Mouse (Mus musculus): ENCODE results near the gene Gpatch2. TPM values are rescaled to one million over a fixed set of nuclear protein-coding genes. Genes with fewer than 3 reads are reported as not detected.

Gene Gpatch2
- polyA plus RNA-seq, 1 experiment from 2014 or later: 25.7 TPM

- no peaks in the 10 kb centered on the region for H3K27me3 ChIP-seq (ENCODE audit: low read depth, poor library complexity, severe bottlenecking)
- no peak overlapping the region for H3K4me3 ChIP-seq
- no peaks in the 10 kb centered on the region for H3K9me3 ChIP-seq (replicated peaks)
- DNase-seq (ENCODE audit: low spot score): no peak
- H3K4me1 ChIP-seq: peaks cover 11% of the 10 kb centered on the region
- no peak overlapping the region for H3K27ac ChIP-seq (replicated peaks)
- 89% methylated on average over 5 of the region's 5 CpGs for WGBS
- H3K36me3 ChIP-seq: no peaks in the 10 kb centered on the region
Measured at GRCm38 (mm10) chr1:187362536-187362935, 147.2 kb downstream of the Gpatch2 start.

DNA sequence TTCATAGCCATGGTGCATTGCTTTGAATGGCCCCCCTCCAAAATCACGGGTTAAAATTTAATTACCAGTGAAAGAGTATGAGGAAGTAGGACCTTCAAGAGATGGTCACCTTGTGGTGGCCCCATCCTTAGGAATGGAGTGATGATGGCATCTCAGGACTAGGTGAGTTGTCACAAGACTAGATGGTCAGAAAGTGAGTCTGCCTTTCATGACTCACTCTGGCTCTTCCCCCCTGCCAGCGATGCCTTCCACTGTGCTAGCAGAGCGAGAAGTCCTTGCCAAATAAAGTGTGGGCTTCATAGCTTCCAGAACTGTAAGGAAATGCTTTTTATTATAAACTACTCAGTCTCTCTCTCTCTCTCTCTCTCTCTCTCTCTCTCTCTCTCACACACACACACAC lies 150.1 kb downstream of the Gpatch2 start:
- 90% methylated on average over 3 of the region's 3 CpGs for WGBS
- no peak overlapping the region for H3K4me3 ChIP-seq
- no peaks in the 10 kb centered on the region for H3K9me3 ChIP-seq (replicated peaks)

GRCm38 (mm10) chr1:187366806-187367205 lies 151.5 kb downstream of the Gpatch2 start:
- 0 out of 2 replicates have a peak, but pooled peaks cover 7% of the 10 kb centered on the region for H3K4me1 ChIP-seq
- no peak overlapping the region for H3K4me3 ChIP-seq
- DNase-seq (ENCODE audit: low spot score): no peak
- H3K36me3 ChIP-seq: no peaks in the 10 kb centered on the region
- H3K27me3 ChIP-seq (ENCODE audit: low read depth, poor library complexity, severe bottlenecking): no peaks in the 10 kb centered on the region
- WGBS: 65% methylated on average over 2 of the region's 2 CpGs
- no peak overlapping the region for H3K27ac ChIP-seq (replicated peaks)
- H3K9me3 ChIP-seq (replicated peaks): no peaks in the 10 kb centered on the region

More for the DNA sequence above, 150.1 kb downstream of the Gpatch2 start:
- Histone ChIP-seq H3K4me1 (peaks cover 11% of the 10 kb centered on the region), H3K36me3 (no peaks in the 10 kb centered on the region), H3K27me3 (ENCODE audit: low read depth, poor library complexity, severe bottlenecking) (no peaks in the 10 kb centered on the region), H3K27ac (replicated peaks) (no peak overlapping the region)
- no peak for DNase-seq (ENCODE audit: low spot score)

- DNase-seq (ENCODE audit: low spot score): no peak
- Histone ChIP-seq H3K27ac (replicated peaks) (no peak overlapping the region), H3K36me3 (no peaks in the 10 kb centered on the region), H3K4me1 (0 out of 2 replicates have a peak, but pooled peaks cover 2% of the 10 kb centered on the region), H3K4me3 (no peak overlapping the region), H3K9me3 (replicated peaks) (no peaks in the 10 kb centered on the region), H3K27me3 (ENCODE audit: low read depth, poor library complexity, severe bottlenecking) (no peaks in the 10 kb centered on the region)
- WGBS: 85% methylated on average over 2 of the region's 2 CpGs
Measured at GRCm38 (mm10) chr1:187369049-187369448, 153.7 kb downstream of the Gpatch2 start.

DNA sequence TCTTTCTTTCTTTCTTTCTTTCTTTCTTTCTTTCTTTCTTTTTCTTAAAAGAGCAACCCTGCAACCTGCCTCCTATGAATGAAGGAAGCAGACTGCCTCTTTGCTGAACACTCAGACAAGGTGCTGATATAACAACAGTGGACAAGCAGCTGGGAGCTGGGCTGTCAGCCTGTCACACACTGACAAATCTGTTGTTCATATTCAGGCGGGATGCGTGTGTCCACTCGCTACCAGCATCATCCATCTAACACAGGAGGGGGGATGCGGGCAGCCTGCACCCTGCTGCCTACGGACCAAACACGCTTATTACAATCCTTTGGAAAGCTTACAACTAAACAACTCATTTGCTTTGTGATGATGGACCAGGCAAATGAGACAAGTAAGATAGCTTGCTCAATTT lies 158.2 kb downstream of the Gpatch2 start:
- no peak overlapping the region for H3K27ac ChIP-seq (replicated peaks)
- no peaks in the 10 kb centered on the region for H3K27me3 ChIP-seq (ENCODE audit: low read depth, poor library complexity, severe bottlenecking)
- H3K36me3 ChIP-seq: no peaks in the 10 kb centered on the region
- H3K4me3 ChIP-seq: no peak overlapping the region
- H3K9me3 ChIP-seq (replicated peaks): no peaks in the 10 kb centered on the region
- H3K4me1 ChIP-seq: peaks cover 12% of the 10 kb centered on the region
- no peak for DNase-seq (ENCODE audit: low spot score)
- WGBS: 86% methylated on average over 6 of the region's 6 CpGs

- WGBS: 100% methylated on average over 4 of the region's 4 CpGs
- no peak overlapping the region for H3K4me3 ChIP-seq
Measured at GRCm38 (mm10) chr1:187374418-187374817, 159.1 kb downstream of the Gpatch2 start.

GRCm38 (mm10) chr1:187376946-187377671 lies 161.8 kb downstream of the Gpatch2 start:
- 86% methylated on average over 11 of the region's 11 CpGs for WGBS

More at GRCm38 (mm10) chr1:187374418-187374817, 159.1 kb downstream of the Gpatch2 start:
- no peak overlapping the region for H3K27ac ChIP-seq (replicated peaks)
- DNase-seq (ENCODE audit: low spot score): no peak
- H3K36me3 ChIP-seq: no peaks in the 10 kb centered on the region
- peaks cover 12% of the 10 kb centered on the region for H3K4me1 ChIP-seq
- H3K9me3 ChIP-seq (replicated peaks): no peaks in the 10 kb centered on the region
- no peaks in the 10 kb centered on the region for H3K27me3 ChIP-seq (ENCODE audit: low read depth, poor library complexity, severe bottlenecking)

DNA sequence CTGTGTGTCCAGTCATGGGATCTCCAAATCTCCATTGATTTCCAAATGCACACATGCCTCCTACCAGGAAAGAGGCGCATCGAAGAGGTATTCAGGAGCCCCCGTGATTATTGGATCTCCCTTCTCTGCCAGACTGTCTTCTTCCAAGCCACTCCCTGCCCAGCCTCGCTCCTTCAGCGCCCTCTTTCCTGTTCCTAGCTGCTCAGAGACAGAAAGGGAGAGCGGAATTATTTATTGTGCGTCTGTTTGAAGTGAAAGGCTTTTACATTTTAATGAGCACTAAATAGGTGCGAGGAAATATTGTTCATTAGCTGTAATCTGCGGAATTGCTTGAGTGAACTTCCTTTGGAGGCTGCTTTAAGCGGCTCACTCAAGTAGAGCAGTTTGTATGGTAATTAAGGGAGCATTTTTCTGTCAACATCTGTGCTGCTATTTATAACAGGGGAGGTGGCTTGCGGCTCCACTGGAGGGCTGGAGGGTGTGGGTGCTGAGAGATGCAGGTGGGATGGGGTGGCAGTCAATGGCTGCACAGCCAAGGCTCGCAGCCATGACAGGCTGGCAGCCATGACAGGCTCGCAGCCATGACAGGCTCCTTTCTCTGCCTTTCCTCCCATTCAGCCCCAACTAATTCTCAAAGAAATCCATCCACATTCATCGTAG lies 162.7 kb downstream of the Gpatch2 start:
- DNase-seq (ENCODE audit: low spot score): no peak
- H3K4me3 ChIP-seq: no peak overlapping the region

More at GRCm38 (mm10) chr1:187376946-187377671, 161.8 kb downstream of the Gpatch2 start:
- Histone ChIP-seq H3K4me1 (peaks cover 12% of the 10 kb centered on the region), H3K4me3 (no peak overlapping the region), H3K27ac (replicated peaks) (no peak overlapping the region), H3K27me3 (ENCODE audit: low read depth, poor library complexity, severe bottlenecking) (no peaks in the 10 kb centered on the region), H3K36me3 (no peaks in the 10 kb centered on the region), H3K9me3 (replicated peaks) (no peaks in the 10 kb centered on the region)
- DNase-seq (ENCODE audit: low spot score): no peak

DNA sequence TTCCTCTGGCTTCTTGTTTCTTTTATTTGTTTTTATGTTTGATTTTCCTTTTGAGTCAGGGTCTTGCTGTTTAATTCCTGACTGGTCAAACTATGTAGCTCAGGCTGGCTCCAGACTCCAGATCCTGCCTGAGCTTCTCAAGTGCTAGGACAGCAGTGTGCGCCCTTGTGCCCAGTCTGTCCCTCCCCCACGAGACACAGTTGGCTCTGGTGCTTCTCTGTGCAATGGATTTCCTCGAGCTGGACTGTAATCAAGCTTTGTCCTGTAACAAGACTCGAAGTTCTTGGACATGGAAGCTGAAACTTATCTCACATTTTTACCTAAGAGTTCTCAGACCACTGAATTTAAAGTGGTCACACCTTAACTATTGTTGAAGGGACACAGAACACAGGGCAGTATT lies 174.2 kb downstream of the Gpatch2 start:
- H3K9me3 ChIP-seq (replicated peaks): no peaks in the 10 kb centered on the region
- 90% methylated on average over 4 of the region's 4 CpGs for WGBS
- no peak overlapping the region for H3K27ac ChIP-seq (replicated peaks)
- no peak for DNase-seq (ENCODE audit: low spot score)
- H3K27me3 ChIP-seq (ENCODE audit: low read depth, poor library complexity, severe bottlenecking): no peaks in the 10 kb centered on the region
- H3K36me3 ChIP-seq: no peaks in the 10 kb centered on the region
- H3K4me3 ChIP-seq: no peak overlapping the region
- no peaks in the 10 kb centered on the region for H3K4me1 ChIP-seq

More for the DNA sequence above, 162.7 kb downstream of the Gpatch2 start:
- H3K36me3 ChIP-seq: no peaks in the 10 kb centered on the region
- 80% methylated on average over 14 of the region's 14 CpGs for WGBS
- no peak overlapping the region for H3K27ac ChIP-seq (replicated peaks)
- peaks cover 12% of the 10 kb centered on the region for H3K4me1 ChIP-seq
- no peaks in the 10 kb centered on the region for H3K27me3 ChIP-seq (ENCODE audit: low read depth, poor library complexity, severe bottlenecking)
- H3K9me3 ChIP-seq (replicated peaks): no peaks in the 10 kb centered on the region

GRCm38 (mm10) chr1:187400834-187401233 lies 185.5 kb downstream of the Gpatch2 start:
- WGBS: 93% methylated on average over 9 of the region's 9 CpGs
- no peaks in the 10 kb centered on the region for H3K9me3 ChIP-seq (replicated peaks)

More at GRCm38 (mm10) chr1:187400834-187401233, 185.5 kb downstream of the Gpatch2 start:
- no peak overlapping the region for H3K27ac ChIP-seq (replicated peaks)
- H3K27me3 ChIP-seq (ENCODE audit: low read depth, poor library complexity, severe bottlenecking): no peaks in the 10 kb centered on the region
- H3K36me3 ChIP-seq: no peaks in the 10 kb centered on the region
- H3K4me1 ChIP-seq: no peaks in the 10 kb centered on the region
- no peak for DNase-seq (ENCODE audit: low spot score)
- no peak overlapping the region for H3K4me3 ChIP-seq

Other genes with a start within 250 kb of the Gpatch2 start
- 0.15 and 0.27 TPM in 2 replicates for gene D1Pas1, start 248.1 kb upstream of the Gpatch2 start, polyA plus RNA-seq (2016; fragmentation: Nextera tagmentation; extraction: Ambion mirVana)
- gene Spata17, start within 50 bp of the Gpatch2 start, polyA plus RNA-seq (2016; fragmentation: Nextera tagmentation; extraction: Ambion mirVana): 0.93 and 1.8 TPM in 2 replicates